Mouse (Mus musculus) CH12.LX (cell line): ENCODE data around the gene Spg20.

Experiments used
- CHD2 ChIP-seq: IDR thresholded peaks from 2 replicates; pipeline ENCODE4 v1.6.1; 2011; ENCODE audit warnings: low read length, improper control_type of control experiment
- CTCF ChIP-seq, 2 experiments: IDR thresholded peaks in 1 of 2; conservative IDR thresholded peaks in 1 of 2; 2 replicates each; pipeline ENCODE4 v1.5.1; 2011 to 2012; ENCODE audit warnings: low read depth in 2 of 2, low read length in 2 of 2, improper control_type of control experiment in 1 of 2, inconsistent platforms in 1 of 2, mild to moderate bottlenecking in 1 of 2, moderate library complexity in 1 of 2
- ELF1 ChIP-seq: IDR thresholded peaks from 2 replicates; pipeline ENCODE4 v1.6.1; 2014; ENCODE audit warnings: low read depth, mild to moderate bottlenecking, inconsistent platforms, low read length, improper control_type of control experiment
- EP300 ChIP-seq: IDR thresholded peaks from 2 replicates; pipeline ENCODE4 v1.6.1; 2011; ENCODE audit warnings: low read length, improper control_type of control experiment
- JUN ChIP-seq: IDR thresholded peaks from 2 replicates; pipeline ENCODE4 v1.6.1; 2011; ENCODE audit warnings: low read depth, mild to moderate bottlenecking, low read length, improper control_type of control experiment, moderate library complexity; ENCODE audit not compliant: insufficient read depth
- JUND ChIP-seq: conservative IDR thresholded peaks from 2 replicates; pipeline ENCODE4 v1.6.1; 2011; ENCODE audit warnings: low read depth, low read length, improper control_type of control experiment
- MAFK ChIP-seq: IDR thresholded peaks from 2 replicates; pipeline ENCODE4 v1.6.1; 2011; ENCODE audit warnings: low read length, improper control_type of control experiment; ENCODE audit not compliant: insufficient replicate concordance
- MAX ChIP-seq: IDR thresholded peaks from 2 replicates; pipeline ENCODE4 v1.6.1; 2011; ENCODE audit warnings: low read length, improper control_type of control experiment
- NELFE ChIP-seq: IDR thresholded peaks from 2 replicates; pipeline ENCODE4 v1.6.1; 2011; ENCODE audit warnings: low read depth, low read length, improper control_type of control experiment
- POLR2A ChIP-seq: IDR thresholded peaks from 2 replicates; pipeline ENCODE4 v1.6.1; 2011; ENCODE audit warnings: low read depth, mild to moderate bottlenecking, improper control_type of control experiment, low read length
- POLR2AphosphoS2 ChIP-seq: IDR thresholded peaks from 2 replicates; pipeline ENCODE4 v1.6.1; 2011; ENCODE audit warnings: low read depth, low read length, improper control_type of control experiment
- USF1 ChIP-seq: IDR thresholded peaks from 2 replicates; pipeline ENCODE4 v1.6.1; 2014; ENCODE audit warnings: low read depth, mild to moderate bottlenecking, inconsistent platforms, low read length, improper control_type of control experiment
- ZMIZ1 ChIP-seq: IDR thresholded peaks from 2 replicates; pipeline ENCODE4 v1.6.1; 2012; ENCODE audit warnings: low read depth, mild to moderate bottlenecking, inconsistent platforms, low read length, improper control_type of control experiment

DNA sequence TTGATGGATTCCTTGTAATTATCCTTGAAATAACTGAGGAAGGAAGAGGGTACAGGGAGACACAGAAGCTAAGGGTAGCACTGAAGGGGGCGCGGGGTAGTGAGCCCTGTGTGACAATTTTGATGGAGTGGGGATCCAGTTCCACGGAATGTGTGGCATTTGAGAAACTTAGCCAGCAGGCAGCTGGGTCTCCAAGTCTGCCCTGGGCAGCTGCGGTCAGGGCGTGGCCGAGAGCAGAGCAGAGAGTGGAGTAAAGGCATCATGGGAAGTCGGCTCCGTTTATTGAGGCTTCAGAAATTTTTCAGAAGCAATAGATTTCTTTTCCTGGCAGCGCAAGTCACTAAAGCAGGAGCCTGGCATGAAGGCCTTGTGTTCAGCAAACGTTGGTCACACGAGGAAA lies 12.9 kb upstream of the Spg20 start:
- TF ChIP-seq ZMIZ1 (no peak), POLR2AphosphoS2 (no peak), ELF1 (no peak), CTCF (conservative IDR thresholded peaks at IDR 0.05 in 1 of 2, IDR thresholded peaks at IDR 0.05 in 1 of 2; ENCODE audit: low read depth in 2 of 2, low read length in 2 of 2) (no peak), USF1 (no peak), MAX (no peak), POLR2A (no peak), EP300 (no peak), CHD2 (no peak), JUND (no peak), MAFK (no peak), JUN (no peak), NELFE (no peak)
